Mouse (Mus musculus) liver (tissue): ENCODE results near the gene Bcap31.
"Not testable (repeated sequence)": the region's sequence is repeated elsewhere in the genome, so short reads cannot be mapped to it uniquely, and the experiment has no call there.

Source experiments
- DNase-seq: peaks from one replicate; pipeline ENCODE4 v3.0.0-alpha.2; 2020; ENCODE audit warnings: mixed read lengths

Gene Bcap31

DNA sequence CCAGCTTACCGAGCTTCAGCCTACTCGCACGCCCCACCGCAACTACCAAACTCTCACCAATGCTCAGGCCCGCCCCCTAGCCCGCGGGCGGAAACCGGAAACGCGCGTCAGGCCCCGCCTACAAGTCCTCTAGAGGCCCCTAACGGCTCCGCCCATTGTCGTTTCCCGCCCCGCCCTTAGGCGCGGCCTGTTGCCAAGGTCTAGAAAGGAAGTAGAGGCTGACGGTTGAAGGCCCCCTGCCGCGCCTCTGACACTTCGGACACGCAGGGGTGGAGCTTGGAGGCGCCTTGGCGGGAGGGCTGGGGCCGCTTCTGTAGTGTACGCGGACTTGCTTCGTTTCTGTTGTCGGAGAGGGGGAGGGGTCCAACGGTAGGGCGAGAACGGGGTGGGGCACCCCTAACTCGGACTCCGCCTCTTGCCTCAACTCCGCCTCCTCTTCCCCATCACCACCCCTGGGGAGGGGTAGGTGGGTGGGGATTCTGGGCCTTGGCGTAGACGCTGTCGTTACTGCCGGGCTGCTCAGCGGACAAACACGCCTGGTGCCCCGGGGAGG is at the start of gene Bcap31, which contains the start of gene Abcd1:
Gene Bcap31, minus strand, starts transcription at position 67 of the 553 bp plus-strand sequence.
Gene Abcd1, plus strand, starts transcription at position 489 of the 553 bp plus-strand sequence.
- DNase-seq: peak; percentile 96

DNA sequence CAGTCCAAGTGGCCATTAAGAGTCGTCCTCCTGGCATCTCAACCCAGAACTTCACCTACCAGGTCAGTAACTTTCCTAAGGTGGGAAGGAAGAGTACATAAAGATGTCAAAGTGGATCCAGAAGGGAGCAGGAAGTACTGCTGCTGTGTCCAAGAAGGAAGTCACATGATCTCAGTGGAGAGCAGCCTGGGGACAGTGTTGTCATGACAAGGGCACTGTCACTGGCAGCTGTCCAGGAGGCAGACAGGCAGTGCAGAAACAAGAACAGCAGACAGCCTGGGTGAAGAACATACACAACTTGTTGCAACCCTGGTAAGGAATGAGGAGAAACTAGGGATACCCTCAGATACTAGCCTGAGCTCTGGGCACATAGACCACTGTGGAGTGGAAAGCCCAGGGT is 49.3 kb upstream of the Bcap31 start:
- DNase-seq: peak; percentile 22

DNA sequence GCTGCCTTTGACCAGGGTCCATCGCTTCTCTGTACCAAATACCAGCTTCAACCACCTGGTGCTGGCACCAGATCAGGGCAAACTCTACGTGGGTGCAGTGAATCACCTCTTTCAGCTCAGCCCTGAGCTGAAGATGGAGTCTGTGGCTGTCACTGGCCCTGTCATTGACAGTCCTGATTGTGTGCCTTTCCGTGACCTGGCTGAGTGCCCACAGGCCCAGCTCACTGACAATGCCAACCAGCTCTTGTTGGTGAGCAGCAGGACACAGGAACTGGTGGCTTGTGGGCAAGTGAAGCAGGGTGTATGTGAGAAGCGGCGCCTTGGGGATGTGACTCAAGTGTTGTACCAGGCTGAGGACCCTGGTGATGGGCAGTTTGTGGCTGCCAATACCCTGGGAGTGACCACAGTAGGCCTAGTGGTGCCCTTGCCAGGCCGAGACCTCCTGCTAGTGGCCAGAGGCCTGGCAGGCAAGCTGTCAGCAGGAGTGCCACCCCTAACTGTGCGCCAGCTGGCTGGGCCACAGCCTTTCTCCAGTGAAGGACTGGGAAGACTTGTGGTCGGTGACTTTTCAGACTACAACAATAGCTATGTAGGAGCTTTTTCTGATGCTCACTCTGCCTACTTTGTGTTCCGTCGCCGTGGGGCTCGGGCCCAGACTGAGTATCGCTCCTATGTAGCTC is 42.8 kb upstream of the Bcap31 start:
- DNase-seq: no peak

DNA sequence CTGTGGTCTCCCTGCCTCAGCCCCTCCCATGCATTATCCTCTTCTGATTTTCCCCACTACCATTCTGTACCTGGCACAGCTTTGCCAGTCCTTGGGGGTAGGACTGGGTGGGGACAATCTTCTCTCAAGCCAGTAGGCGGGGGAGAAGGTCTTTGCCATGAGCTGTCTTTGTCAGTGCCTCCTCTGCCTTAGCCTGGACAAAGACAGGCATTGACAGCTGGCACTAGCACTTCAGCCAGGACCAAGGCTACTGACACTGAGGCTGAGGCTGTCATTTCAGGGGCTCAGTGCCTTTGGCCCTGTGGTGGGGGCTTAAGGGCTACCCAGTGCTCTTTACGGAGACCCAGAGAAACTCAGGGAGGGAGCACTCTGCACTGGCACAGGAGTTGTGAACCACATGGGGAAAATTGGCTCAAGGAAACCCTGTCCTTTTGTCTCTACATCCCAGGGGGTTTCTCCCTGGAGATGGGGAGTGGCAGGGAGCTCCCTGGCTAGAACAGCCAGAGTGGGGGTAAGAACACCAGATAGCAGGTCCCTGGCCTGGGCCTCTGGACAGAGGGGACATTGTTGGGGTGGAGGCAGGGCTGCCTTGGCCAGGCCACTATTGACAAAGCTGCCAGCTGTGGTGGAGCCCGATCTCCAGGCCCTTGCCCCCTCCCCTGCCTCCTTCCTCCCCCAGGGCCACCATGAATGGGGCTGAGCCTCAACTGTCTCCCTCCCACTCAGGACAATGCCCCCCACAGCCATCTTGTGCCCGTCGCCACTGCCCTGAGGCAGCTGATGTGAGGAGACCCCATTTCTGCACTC is 40.6 kb upstream of the Bcap31 start, which contains the start of gene Plxnb3:
Gene Plxnb3, plus strand, starts transcription at position 757 of the 807 bp plus-strand sequence.
- no peak for DNase-seq

DNA sequence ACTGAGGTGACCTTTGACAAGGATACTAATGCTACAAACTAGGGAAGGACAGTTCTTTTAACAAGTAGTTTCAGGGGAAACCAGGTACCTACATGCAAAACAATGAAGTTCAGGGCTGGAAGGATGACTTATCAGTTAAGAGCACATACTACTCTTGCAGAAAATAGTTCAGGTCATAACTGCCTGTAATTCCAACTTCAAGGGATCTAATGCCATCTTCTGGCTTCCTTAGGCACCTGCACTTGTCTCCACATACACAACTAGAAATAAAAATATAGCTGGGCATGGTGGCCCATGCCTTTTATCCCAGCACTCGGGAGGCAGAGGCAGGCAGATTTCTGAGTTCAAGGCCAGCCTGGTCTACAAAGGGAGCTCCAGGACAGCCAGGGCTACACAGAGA is 33.0 kb upstream of the Bcap31 start:
- no peak for DNase-seq

DNA sequence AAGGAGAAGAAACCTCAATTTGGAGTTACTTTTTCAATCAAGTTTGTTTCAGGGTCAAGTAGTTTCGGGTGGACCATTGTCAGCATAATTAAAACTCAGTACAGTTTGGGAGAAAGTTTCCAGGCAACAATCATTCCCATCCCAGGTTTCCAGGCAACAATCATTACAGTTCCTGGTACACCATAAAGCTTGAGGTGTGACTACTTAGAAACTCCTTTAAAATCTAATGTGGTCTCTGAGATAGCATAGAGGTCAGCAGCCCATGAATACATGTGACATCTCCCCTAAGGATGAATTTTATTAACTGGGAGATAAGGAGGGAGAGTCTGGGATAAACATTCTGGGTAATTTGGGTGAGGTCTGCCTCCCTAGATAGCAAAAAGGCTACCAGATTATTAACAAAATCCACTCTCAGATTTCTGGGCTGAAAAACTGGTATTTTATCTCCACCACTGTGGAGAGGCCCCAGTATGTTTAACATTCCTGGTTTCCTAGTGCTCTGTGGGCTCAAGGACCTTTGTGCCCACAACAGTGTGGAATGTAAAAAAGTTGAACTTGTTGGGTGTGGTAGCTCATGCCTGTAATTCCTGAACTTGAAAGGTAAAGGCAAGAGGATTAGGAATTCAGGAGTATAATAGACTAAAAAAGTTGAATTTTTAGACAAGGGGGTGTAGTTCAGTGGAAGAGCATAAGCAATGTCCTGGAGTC is 29.0 kb upstream of the Bcap31 start:
- DNase-seq: no peak

DNA sequence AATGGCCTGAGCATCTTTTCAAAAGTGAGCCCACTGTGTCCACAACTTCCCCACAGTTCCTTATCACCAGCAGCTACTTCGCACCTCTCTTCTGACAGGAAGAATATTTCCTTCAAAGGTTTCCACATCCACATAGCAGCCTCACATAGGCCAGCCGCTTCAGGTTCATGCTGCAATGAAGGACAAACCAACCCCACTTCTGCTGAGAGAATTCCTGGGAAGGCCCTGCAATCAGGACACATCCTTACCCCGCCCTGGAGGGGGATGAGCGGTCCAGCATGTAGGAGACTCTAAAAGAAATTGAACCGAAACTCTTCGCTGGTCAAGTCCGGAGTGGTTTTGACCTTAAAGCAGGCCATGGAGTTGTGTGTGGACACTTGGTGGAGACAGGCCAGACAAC is 23.9 kb upstream of the Bcap31 start:
- not testable (repeated sequence) for DNase-seq

DNA sequence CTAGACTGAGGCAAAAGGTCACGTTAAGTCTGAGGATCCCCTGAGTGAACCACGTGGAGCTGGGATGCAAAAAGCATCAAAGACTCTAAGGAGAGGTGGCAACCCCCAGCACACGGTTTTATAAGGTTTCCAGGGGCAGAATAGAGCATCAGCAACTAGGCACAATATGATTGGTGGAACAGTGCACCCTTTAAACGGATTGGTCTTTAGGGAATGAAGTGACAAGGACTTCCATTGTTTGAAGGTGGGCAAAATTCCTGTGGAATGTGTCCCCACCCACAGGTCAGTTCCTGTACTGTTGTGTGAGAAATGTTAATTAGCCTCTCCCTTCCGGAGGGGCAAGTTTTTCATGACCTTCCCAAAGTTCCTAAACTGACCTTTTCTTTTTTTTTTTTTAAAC is 23.2 kb upstream of the Bcap31 start:
- DNase-seq: no peak

DNA sequence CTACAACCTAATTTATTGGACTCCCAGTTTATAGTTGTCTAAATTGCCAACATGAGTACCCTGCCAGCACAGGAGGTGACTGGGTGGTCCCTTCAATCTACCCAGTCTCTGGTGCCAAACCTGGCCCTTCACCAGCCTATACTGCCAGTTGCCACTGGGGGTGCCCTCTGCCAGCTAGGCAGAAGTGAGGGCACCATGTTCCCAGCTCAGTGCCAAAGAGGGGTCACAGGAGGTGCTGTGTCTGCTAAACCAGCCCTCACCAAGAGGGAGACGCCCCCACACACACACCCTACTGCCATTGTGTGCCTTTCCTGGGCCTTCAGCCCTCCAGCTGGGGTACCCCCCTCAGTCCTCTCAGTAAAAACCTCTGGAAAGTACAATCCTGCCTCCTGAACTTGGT is 22.2 kb upstream of the Bcap31 start:
- no peak for DNase-seq

DNA sequence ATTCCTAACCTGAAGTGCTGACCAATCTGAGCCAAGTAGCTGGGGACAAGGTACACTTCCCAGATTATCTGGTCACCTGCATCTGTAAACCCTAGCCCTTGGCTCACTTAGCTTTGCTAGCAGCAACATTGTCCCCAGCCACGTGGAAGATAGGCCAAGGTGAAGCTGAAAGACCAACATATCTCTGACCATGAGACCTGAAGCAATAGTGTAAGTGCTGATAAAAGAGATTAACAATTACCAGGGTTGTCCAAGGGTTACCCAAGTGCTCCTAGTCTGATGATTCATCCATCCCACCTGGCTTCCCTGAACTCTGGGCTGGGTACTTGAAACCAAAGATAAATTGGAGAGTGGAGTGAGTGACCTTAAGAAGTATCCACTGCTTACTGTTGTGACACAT is 14.9 kb upstream of the Bcap31 start:
- DNase-seq: no peak

DNA sequence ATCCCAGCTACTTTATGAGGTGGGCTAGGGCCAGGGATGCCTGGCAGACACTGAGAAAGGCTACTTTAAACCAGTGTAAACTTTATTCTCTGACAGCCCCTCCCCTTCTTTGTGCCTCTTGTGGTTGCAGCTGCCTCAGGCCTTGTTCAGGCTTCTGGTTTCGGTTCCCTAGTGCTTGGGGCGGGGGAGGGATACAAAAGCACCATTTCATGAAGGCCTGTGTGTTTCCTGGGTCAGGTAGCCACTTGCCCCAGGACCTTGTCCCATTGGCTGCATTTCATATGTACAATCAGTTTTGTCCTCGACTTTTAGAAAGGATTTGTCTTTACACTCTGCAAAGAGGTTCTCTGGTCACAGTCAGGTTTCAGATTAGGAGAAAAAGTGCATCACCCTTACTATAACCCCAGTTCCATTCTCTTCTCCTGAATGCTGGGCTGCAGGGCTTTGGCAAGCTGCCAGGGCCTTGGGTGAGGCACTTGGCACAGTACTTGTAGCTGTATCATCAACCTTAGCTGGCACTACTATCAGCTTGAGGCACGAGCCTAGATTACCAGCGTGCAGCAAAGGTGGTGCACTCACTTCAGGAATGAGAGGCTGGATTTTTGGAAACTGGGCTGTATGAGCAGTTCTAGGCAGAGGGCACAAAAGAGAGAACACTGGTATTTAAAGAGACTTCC is 2.8 kb upstream of the Bcap31 start:
- peak; percentile 34 for DNase-seq

DNA sequence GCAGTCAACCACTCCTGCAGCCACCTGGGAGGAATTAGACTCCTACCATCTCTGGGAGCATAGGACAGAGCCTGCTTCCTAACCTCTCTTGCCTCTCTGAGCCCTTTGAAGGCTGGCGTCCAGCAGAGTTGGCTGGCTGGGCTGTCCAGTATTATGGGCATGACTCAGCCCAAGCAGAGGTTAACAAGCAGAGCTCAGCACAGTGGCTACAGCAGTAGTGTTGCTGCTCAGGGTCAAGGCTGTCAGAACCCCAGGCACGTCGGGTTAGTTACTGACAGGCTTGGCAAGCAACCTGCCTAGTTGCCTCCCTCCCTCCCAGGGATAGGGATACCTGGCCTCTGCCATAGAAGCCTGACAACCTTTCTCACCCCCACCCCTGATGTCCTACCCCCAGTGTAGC is 2.3 kb upstream of the Bcap31 start:
- no peak for DNase-seq

DNA sequence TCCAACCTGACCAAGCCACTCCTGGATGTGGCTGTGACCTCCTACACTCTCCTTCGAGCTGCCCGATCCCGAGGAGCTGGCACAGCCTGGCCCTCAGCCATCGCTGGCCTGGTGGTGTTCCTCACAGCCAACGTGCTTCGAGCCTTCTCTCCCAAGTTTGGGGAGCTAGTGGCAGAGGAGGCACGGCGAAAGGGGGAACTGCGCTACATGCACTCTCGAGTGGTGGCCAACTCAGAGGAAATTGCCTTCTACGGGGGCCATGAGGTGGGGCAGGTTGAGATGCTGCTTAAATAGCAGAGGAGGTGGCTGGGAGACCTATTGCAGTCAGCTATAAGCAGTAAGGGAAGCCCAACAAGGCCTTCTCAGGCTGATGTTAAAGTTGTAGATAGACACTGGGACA is 1.7 kb upstream of the Bcap31 start:
- DNase-seq: peak; percentile 7

DNA sequence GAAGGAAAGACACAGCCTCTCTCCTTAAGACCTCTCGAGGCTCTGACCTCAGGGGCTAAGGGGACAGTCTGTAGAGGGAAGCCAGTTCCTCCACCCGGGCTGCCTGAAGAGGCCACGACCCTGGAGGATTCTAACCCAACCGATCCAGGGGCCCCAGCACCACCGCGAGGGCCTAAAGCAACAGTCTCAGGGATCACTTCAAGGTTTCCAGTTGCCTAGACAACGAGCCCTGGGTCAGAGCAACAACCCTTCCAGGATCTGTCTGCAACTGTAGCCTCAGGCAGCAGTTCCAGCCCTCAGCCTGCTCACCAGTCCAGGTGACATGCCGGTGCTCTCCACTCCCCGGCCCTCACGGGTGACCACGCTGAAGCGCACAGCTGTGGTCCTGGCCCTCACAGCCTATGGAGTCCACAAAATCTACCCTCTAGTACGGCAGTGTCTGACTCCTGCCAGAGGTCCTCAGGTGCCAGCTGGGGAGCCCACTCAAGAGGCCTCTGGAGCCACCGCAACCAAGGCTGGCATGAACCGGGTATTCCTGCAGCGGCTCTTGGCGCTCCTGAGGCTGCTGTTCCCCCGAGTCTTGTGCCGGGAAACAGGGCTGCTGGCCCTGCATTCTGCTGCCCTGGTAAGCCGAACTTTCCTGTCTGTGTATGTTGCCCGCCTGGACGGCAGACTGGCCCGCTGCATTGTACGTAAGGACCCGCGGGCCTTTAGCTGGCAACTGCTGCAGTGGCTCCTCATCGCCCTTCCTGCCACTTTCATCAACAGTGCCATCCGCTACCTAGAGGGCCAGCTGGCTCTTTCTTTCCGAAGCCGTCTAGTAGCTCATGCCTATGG is 952 bp upstream of the Bcap31 start:
- peak; percentile 24 for DNase-seq

DNA sequence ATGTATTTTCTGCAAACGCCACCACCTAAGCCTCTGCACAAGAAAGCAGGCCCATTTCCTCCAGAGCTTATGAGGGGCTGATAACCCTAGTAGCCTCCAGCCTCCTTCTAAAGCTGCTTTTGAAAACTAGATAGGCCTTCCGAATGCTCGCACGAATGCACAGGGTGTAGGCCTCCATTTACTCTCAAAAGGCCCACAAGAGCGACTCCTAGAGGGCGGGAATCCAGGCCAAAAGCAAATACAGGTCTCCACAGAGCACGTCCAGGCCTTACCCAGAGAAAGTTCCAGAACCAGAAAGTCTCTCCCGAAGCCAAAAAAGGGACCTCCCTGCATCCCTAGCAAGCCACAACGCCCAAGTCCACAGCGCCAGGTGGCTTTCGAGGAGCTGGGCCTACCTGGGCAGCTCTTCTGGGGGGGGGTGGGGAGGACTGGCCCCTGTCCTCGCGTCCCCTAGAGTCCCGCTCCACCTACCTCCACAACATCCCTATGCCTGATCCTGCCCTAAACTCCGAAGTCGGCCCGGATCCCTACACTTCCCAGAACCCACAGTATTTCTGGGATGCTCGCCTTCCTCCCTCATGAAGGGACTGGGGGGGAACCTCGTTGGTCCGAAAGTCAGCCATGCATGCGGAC is 383 bp downstream of the Bcap31 start:
- peak; percentile 63 for DNase-seq

DNA sequence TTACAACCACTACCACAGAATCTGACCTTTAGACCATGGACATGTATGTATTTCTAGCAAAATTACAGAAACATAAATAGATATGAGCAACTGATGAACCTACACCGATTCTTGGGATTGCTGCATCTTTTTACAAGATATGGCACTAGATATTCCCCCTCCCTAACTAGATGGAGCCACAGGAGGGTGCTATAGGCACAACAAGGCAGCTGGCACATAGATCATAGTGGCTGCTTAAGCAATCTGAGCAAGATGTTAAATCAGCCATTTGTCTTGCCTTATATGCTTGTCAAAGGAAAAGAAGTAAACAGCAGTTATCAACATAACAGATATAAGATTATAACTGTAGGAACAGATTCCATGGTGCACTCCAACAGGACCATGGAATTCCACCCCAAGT is 15.5 kb downstream of the Bcap31 start:
- DNase-seq: no peak

DNA sequence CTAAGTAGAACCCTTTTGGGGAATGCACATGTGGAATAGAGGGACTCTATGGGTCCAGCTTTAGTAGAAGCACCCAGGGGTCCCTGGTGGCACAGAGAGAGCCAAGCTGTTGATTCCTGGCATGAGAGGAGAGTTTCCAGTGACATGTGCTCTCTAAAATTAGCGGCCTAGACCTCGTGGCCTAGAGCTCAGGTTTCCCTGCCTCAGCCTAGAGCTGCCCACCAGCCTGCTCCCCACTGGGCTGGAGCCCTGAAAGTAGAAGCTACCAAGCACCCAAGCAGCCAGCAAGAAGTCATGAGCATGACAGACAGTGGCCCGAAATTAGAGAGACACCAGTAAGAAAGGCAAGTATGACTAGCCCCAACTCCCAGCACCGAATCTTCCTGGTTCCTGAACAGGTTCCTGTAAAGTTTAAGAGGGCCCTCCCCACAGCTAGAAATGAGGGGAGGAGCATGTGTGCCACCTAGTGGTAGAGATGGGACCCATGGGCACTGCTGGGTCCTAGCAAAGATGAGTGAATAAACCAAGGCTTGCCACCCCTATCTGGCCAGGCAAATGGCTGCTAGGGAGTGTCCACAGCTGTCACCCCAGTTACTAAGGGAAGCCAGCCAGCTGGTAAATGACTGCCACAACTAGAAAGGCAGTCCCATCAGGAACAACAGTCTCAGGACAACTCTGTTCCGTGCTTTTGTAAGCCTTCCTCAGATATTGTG is 24.9 kb downstream of the Bcap31 start:
- DNase-seq: peak; percentile 27

DNA sequence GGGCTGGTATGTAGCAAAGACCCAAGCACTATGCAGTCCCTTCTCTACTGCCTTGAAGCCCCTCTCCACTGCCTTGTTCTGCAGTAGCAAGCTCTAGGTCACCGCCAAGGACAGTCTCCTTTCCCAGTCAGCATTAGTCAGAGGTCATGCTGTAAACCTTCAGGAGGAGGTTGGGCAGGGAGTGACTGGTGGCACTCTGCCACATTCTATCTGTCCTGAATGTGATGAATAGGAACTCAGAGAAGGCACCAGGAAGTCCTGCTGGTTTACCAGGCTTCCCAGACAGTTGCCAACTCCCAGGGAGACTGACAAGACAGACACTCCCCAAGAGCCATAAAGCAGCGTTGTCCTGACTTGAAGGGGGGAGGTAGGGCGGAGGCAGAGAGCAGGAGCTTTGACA is 30.3 kb downstream of the Bcap31 start:
- DNase-seq: no peak

DNA sequence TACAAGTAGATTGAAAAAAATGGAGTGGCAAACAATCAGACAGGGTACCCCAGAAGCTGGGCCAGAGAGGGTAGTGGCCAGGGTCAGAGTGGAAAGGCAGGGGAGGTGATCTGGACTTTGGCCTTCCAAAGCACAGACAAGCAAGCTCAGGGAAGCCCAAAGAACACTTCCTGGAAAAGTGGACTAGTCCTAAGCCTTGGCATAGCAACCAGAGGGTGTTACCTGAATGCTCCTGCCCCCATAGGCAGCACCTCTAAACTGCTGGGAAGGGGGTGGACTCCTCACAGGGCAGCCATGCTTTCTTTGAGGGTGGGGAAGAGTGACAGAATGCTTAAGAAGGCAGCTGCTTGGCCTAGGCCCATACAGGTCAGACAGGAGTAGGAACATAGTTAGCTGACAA is 31.0 kb downstream of the Bcap31 start:
- no peak for DNase-seq

DNA sequence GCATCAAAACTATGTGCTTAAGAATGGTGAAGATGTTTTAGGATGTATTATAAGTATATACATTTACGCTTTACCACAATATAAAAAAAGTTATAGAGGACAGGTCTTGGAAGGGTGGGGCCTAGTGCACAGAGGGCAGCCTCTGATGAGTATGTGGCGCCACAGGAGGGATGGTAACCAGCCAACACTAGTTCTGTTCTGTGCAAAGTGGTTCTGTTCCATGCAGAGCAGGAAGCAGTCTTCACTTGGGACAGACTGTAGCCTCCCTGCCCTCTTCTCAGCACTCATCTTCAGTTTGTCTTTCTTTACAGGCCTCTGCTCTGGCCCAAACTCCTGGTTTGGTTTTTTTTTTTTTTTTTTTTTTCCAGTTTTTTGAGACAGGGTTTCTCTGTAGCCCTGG is 31.8 kb downstream of the Bcap31 start:
- DNase-seq: no peak

DNA sequence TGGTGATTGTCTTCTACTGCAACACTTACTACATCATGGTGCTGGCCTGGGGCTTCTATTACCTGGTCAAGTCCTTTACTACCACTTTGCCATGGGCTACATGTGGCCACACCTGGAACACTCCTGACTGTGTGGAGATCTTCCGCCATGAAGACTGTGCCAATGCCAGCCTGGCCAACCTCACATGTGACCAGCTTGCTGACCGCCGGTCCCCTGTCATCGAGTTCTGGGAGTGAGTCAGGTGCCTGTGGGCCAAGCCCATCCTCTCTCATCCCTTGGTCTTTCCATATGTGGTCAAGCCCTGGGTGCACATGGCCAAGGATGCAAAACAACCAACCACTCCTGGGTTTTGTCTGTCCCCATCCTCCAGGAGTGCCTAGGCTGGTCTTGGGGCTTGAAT is 39.3 kb downstream of the Bcap31 start:
- DNase-seq: no peak
